Mouse (Mus musculus) liver, embryonic 14.5 days (tissue): ENCODE data around the gene Serpina3m.

Experiments used
- CTCF ChIP-seq: IDR thresholded peaks from 2 replicates; pipeline ENCODE4 v1.5.1; 2016; ENCODE audit warnings: antibody characterized with exemption, low read depth, control low read depth
- EP300 ChIP-seq: IDR thresholded peaks from 2 replicates; pipeline ENCODE4 v1.6.1; 2016; ENCODE audit warnings: antibody characterized with exemption, low read depth

DNA sequence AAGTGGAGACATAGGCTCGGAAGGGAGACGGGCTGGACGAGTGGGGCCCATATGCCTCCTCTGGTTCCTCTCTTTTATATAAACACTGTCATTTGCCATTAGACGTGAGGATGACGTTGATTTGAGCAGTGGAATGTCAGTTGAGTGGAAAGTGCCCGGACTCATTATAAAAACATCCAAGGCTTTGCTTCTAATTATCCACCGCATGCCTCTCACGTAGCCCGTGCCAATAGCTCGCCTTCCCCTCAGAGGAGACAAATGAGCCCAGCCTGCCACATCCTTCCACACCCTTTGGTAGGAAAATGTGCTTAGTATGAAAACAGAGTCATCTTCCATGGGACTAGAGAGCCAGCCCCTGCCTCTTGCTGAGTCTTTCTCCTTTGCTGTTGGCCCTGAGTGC, 93.1 kb downstream of the Serpina3m start:
- no peak for TF ChIP-seq CTCF
- TF ChIP-seq EP300 = no peak
